Mouse (Mus musculus) cerebellum, postnatal 10 days (tissue): ENCODE results near the gene Map4.

Experiments
- DNase-seq, 2 experiments: peaks; one replicate each; pipeline ENCODE4 v3.0.0; 2021; ENCODE audit warnings: mixed read lengths in 2 of 2

The Map4 gene

DNA sequence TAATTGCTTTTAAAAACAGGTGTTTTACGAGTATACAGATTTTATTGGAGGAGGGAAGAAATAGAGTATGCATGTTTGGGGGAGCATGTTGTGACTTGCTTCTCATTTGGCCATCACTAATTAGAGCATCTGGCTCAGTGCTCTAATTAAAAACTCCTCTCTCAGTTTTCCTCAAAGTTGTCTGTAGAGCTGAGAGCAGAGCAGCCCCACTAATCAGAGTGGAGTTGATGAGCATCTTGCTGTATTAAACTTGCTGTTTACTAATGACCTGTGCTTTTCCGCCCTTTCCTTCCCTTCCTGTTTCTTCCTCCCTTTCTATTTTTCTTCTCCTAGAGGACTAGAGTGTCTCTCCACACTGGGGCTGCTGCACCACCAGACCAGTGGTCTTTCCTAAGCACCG, 71.2 kb downstream of the Map4 start:
- DNase-seq: no peak

DNA sequence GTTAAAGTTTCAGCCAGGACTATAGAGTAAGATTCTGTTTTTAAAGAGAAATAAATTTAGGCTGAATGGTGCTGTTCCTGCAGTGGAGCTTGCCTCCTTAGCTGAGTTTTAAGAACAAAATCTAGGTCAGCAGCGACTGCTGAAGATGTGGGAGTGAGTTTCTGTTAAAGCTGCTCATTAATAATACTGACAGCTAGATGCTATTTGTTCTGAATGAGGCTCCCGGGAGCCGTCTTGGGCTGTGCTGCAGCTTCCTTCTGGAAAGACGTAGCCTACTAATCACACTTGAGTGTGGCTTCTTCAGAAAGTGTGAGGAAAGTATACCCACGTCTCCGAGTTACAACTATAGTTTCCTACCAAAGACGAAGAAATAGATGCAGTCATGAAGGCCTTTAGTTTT, 88.0 kb downstream of the Map4 start:
- no peak for DNase-seq

DNA sequence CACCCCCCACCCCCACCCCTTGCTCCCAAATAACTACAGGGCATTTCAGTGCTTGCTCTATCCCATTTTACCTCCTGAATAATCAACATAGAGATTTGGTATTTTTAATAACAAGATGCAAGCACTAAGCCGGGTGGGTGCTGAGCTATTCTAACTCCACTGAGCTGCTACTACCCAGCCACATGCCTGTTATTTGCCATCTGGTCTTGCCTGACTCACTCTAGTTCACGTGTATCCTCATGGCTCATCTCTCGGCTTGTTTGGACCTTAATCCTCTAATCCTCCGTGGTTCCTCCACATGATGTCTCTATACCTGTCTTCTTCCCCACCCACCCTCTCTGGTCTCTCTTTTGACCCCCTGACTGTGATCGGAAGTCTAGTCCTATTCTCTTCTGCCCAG, 89.1 kb downstream of the Map4 start:
- DNase-seq: peak; percentile 24 to 33

DNA sequence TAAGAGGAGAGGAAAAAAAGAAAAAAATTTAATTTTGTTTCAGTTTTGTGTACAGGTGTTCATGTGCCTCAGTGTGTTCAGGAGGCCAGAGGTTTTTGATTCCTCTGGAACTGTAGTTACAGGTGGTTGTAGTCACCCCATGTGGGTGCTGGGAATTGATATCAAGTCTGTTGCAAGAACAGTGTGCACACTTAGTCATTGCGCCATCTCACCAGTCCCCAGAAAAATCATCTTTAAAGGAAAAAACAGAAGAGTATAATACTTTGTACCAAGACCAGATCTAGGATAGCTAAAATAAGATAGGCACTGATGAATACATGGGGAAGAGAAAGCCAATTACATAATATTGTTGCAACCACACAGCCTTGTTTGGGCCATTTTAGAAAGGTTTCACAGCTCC, 90.2 kb downstream of the Map4 start:
- DNase-seq: no peak

DNA sequence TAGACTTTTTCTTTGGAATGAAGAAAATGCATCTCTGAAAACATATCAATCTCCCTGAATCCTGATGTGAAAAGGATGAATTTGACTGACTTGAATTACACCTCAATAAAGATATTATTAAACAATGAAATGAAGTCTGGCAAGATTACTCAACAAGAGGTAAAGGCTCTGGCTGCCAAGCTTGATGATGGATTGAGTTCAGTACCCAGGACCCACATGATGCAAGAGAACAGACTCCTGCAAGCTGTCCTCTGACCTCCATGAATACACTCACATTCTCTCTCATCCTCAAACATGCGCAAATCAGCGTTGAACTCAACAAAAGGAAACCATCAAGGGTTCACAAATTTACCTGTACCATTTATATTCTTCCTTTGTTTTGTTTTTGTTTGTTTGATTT, 90.9 kb downstream of the Map4 start:
- DNase-seq: no peak

DNA sequence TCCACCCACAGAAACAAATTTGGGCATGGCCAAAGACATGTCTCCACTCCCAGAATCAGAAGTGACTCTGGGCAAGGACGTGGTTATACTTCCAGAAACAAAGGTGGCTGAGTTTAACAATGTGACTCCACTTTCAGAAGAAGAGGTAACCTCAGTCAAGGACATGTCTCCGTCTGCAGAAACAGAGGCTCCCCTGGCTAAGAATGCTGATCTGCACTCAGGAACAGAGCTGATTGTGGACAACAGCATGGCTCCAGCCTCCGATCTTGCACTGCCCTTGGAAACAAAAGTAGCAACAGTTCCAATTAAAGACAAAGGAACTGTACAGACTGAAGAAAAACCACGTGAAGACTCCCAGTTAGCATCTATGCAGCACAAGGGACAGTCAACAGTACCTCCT, 103.8 kb downstream of the Map4 start:
- DNase-seq: no peak

DNA sequence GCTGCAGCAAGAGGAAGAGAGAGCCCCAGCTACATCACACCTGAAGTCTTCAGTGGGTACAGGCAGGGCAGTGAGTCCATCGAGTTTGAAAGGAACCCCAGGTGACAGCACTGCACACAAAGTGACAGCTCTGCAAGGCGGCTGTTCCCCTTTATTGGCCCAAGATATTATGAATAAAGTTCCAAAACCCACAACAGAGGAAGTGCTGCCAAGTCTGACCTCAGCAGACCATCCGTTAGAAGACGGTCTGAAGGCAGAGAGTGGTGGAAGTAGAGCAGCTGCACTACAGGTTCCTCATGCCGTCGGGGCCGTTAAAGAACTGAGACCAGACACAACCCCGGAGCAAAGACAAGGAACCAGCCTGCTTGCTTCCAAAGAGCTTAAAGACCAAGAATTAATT, 106.6 kb downstream of the Map4 start:
- no peak for DNase-seq

DNA sequence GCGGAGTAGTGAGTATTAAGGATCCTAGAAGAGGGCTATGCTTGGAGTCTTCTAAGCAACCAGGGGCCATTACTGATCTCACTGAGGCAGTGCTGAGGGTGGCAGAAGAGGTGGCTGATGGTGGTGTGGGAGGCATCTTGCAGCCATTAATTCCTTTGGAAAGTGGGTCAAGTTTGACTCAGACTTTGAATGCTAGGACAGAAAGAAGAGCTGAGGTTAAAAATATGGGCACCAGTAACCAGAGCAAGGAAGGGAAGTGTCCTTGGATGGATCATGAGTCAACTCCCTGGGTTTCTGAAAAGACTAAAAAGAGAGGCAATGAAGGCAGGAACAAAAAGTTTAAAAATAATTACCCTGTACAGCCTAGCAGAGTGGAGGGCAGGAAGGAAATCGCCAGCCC, 107.2 kb downstream of the Map4 start:
- no peak for DNase-seq

DNA sequence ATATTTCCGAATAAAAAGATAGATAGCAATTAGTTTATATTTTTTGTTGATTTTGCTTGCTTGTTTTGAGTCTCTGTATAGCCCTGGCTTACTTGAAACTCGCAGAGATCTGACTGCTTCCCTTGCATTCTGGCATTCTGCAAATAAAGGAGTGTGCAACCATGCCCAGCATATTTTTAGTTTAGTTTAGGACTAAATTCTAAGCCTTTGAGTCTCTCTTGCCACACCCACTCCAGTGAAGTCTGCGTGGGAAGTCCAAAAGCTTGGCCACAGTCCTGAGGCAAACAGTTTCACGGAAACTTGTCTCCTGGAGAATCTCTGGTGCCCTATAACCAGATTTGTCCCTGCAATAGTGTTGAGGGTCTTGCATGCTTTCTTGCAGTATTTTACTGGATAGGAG, 113.1 kb downstream of the Map4 start:
- DNase-seq: no peak

DNA sequence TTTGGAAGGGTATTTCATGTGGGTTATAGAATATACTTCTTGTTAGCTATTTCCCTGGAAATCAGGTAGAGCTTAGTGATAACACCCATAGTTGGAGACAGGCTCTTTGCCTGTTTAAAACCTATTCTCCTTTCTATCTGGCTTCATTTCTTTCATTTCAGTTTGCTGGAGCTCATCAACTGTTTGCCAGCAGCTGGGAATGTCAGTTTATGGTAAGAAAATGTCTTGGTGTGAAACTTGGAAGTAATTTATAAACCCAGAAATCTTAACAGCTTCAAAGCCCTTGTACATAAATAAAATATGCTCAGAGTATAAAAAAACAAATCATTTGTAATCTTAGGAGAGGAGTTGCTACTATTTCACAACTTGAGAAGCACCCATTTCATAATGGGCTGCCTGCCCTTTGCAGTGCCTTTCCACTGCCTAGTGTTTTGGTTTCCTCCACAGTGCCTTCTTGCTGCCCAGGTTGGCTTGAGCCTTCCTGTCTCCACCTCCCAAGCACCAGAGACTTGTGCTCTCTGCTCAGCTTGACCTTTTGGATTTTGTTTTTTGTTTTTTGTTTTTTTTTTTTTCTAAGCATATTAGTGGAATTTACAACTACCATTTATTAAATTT, 114.6 kb downstream of the Map4 start:
- DNase-seq: no peak

DNA sequence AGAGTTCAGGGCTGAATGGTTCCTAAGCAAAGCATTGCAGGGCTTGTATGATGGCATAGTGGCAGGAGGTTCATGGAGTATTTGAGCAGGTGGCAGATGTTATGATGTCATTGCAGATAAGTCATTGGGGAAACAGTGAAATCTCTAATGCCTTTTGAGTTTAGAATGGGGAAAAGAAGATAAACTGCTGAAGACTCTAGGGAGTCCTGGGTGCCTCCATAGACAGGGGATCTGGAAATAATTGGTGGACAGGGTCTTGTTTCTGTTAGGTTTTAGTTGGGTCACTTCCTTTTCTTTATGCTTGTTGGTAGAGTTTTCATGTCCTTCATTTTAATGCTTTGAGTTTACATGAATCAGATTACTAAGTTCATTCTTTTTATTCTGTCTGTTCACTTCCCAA, 116.0 kb downstream of the Map4 start:
- no peak for DNase-seq

DNA sequence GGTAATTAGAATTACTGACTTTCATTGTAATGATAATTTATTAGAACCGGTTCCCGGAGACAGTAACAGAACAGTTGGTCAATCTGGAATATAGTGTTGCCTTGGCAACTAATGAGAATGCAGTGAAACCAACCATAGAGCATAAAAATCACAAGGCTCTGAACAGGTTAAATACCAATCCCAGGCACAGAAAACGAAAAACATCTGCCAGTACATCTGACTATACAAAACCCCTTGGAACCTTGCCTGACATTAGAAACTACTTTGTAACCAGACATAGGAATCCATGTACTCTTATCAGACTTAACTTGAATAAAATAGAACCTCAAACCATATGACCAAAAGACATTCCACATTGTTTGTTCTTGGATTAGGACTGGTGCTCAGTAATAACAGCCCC, 116.6 kb downstream of the Map4 start:
- no peak for DNase-seq

DNA sequence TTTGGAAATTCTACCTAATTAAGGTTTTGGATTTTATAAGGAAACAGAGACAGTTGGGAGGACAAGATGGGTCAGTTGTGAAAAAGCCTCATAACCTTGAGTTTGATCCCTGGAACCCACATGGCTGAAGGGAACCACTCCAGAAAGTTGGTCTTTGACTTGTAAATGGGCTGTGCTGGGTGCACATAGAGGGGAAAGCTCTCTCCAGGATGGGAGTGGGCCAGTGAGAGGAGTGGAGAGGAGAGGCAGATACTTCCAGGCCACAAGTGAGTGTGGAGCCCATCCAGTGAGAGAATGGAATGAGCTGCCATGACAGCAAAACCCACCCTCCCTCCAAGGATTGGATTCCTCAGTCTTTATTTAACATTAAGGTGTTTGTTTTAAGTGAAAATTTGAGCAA, 119.9 kb downstream of the Map4 start:
- DNase-seq: peak in 1 of 2 experiments; percentile 20

DNA sequence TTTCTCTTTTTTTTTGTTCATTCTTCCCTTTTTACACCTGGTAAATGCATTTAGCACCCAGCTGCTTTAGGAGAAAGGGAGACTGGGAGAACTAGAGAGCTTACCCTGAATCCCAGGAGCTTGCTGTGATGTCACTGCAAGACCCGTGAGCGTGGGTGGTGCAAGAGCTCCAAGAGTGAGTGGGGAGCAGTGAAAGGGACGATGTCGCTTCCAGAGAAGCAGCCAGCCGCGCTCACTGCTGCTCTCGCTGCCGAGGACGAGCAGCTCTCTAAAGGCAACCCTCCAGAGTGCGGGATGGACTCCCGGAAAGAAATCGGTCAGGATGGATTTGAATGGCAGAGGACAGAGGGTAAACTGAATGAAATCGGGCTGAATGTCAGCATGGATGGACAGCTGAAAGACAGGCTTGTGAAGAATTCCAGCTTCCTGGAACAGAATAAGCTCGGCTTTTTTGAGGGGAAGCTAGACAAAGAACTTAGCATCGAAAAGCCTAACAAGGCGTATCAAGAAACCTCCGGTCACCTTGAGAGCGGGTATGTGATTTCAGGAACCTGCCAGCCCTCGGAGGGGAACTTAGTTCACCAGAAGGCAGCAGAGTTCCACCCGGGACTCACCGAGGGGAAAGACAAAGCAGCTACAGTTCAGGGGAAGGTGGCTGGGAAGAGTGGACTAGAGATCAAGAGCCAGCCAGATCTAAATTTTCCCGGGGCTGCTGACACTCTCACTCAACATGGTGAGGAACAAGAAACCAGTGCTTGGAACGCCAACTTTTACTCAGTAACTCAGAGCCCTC, 120.8 kb downstream of the Map4 start:
- DNase-seq: peak; percentile 72 to 79

DNA sequence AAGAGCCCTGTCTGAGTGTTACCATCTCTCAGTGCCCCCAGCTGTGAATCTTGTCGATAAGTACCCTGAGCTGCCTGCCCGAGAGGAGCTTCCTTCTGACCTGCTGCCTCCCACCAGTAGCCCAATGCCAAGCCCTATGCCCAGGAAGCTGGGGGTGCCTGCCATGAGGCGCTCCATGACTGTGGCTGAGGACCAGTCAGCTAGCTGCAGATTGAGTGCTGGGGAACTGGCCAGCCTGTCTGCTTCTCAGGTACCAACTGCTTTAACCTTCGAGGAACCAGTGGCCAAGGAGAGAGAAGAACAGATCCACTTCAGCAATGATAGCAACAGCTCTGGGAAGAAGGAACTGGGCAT, 121.7 kb downstream of the Map4 start:
- DNase-seq: peak in 1 of 2 experiments; percentile 68

DNA sequence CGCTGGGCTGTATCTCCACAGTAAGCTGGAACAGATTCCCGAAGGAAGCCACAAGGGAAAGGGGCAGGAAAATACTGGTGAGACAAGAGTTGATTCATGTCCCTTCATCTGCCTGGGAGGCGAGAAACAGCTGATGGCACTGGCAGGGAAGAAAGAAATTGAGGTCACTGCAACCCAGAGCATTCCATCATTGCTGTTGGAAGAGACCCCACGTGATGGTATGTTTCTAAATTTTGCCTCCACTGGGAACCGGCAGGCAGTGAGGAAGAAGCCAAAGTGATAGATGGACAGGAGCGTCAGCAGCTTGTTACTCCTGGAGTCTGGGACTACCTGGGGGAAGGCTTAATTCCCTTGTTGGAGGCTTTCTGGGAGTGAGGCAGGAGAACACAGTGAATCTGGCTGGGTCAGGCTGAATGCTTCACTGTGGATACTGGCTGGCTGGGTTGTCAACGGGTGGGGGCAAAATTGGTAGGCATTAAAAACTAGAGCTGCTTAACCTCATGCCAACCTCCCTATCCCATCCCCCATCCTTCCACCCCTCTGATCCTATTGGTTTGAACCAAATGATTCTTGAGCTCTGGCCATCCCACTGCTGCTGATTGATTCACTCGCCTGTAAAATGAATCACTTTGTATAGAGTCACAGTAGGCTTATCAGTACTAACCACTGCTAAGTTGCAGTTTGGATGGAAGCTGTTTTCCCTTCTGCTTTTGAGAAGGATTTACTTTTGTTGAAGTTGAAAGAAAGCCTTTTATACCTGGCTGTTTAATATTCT, 122.2 kb downstream of the Map4 start:
- peak; percentile 87 to 89 for DNase-seq

DNA sequence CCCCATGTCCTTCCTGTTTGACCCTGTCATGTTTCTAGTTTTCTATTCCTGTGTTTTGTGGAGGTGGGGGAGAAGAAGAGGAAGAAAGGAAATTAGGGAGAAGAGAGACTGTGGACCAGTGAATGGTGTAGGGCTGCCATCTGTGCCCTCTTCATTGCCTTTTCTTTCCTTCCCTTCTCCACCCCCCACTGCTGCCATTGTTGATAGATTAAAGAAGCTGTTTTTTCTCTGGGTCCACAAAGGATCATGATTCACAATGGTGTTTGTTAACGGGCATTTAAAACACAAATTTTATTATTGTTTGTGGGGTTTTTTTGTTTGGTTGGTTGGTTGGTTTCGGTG, 122.8 kb downstream of the Map4 start:
- DNase-seq: peak; percentile 54 to 70

DNA sequence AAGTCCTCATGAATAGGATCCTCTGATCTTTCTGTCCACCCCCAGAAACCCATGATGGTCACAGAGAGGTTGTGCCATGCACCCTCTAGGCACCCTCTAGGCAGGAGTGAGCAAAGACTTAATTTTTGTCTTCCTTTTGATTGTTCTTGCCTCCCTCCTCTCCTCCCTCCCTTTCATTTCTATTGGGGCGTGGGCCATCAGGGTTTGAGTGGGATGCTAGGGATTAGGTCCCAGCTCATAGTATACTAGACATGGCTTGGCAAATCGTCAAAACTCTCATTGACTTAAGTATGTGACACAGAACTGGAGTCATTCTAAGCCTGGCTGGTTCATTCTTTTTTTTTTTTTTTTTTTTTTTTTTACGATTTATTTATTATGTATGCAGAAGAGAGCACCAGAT, 123.5 kb downstream of the Map4 start:
- DNase-seq: peak; percentile 14 to 55

DNA sequence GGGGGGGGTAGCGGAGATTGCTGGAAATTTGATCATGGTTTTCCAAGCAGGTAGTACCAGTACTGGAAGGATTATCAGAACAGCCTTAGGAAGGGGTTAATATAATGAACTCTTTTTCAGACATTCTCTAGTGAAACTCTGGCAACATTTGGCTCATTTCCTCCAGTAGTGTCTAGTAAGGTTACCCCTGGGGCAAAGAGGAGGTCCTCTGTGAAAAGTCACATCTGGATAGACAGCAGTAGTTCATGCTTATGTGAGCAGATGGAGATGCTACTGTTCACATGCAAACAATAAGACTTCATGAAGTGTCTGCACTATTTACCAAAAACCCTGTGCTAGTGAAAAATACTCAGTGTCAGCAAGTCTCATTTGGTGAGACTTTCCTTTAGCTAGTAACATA, 125.9 kb downstream of the Map4 start:
- no peak for DNase-seq

DNA sequence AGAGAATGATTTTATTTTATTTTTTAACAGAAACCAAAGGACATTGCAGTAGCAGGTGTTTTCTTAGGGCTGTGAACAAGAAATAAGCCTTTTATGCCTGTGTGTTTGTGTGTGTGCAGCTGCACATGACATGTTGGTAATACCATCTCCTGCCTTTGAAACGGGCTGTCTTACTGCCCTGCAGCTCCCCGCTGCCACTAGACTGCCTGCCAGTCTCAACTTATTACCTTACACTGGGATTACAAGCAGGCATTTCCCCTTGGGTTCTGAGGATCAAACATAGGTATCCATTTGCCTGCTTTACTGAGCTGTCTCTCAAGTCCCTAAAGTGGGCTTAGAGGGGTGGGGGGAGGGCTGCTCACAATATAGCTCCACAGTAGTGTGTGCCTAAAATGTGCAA, 129.5 kb downstream of the Map4 start:
- no peak for DNase-seq

DNA sequence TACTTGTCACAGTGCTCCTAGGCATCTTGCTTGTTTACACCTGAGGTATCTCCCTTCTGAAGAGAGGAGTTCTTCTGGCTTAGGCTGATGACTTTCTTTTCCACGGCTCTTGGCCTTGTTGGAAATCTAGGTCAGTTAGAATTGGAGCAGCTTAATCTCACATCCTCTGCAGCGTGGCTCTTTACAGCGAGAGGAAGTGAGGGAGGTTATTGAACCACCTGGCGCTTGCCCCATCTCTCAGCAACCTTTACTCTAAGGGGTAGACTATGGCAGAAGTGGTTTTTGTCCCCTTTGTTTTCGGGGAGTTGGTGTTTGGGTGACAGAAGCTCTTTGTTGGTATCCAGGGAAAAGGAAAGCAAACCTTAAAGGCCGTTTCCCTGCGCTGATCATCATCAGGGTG, 131.1 kb downstream of the Map4 start:
- no peak for DNase-seq

DNA sequence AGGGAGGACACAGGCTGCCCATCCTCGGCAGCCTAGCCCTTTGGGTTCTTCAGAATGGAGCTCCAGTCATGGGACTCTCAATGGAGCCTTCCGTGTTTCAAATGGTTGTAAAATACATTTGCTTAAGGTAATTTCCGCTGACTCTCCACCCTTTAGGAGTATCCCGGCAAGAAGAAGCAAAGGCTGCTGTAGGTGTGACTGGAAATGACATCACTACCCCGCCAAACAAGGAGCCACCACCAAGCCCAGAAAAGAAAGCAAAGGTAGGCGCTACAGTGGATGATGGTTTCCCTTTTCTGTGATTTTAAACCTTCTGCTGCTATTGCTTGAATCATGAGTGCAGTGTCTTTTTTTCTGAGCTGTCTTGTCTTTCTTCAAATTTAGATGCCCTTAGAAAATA, 131.6 kb downstream of the Map4 start:
- DNase-seq: no peak

DNA sequence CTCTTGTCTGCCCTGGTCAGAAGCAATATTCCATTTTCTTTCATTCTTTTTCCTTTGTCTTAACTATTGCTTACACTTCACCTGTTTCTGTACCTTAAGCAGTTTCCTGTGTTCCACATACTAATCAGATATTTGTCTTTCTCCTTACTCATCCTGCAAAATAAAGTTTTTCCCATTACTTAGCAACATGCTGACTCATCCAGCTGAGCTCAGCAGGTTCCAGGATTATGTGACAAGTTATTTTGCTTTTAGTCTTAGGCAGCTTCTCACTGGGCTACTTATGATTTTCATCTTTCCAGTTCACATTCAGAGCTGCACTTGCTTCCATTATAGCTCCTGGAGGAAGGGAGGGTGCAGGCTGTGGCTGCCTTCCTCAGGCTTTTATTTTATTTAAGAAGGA, 133.4 kb downstream of the Map4 start:
- no peak for DNase-seq

DNA sequence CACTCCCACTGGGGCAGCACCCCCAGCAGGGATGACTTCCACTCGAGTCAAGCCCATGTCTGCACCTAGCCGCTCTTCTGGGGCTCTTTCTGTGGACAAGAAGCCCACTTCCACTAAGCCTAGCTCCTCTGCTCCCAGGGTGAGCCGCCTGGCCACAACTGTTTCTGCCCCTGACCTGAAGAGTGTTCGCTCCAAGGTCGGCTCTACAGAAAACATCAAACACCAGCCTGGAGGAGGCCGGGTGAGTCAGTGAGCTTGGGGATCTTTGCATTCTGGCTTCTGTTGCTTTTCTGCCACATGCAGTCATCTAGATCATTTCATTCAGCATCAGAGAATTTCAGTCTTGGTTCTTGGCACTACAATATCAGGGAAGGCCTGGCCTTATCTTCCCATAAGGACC, 137.5 kb downstream of the Map4 start:
- DNase-seq: no peak
